Mouse (Mus musculus) lung, postnatal 14 days (tissue): Measurements from ENCODE around the gene Msh5.
A peak's percentile ranks its signal among the peaks of the same experiment; 100 is the strongest.

Source experiments
- DNase-seq: peaks from one replicate; pipeline ENCODE4 v3.0.0; 2021

Gene Msh5

DNA sequence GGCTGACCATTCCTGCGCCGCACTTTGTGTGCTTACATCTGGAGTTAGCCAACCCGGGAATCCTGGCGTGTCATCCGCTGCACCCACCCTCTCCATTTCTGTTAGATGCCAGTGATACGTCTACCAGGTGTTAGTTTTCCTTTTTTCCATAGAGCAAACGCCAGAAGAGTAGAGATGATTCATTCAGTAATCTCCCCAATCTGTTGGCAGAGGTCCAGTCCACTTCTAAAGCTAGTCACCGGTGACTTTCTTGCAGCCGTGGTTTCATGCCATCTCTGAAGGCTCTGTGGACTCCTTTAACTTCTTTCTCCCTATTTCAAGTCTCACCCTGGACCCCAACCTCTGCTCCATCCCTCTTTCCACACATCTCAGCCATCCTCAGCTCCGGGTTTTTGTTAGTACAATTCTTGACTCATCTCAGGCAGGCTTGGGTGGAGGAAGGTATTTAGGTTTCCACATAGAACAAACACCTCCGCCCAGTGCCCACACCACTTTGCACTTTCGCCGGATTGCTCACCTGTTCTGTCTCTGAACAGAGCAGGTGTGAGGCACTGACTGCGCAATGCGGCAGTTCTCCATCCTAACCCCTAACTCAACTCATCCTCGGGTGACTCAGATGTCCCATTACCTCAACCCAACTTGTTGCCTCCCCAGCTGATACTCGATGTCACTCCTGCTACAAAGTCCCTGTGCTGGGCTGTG is 21.8 kb upstream of the Msh5 start:
- no peak for DNase-seq

- no peak for DNase-seq
Measured at GRCm38 (mm10) chr17:35066084-35066483, 19.5 kb upstream of the Msh5 start, which contains the start of gene Mpig6b. Gene Mpig6b (minus strand): TSS chr17:35066184.

GRCm38 (mm10) chr17:35064951-35065947 is 18.7 kb upstream of the Msh5 start, which contains the start of gene Ly6g6c:
Gene Ly6g6c (plus strand): TSS chr17:35065388.
- peak; percentile 72 for DNase-seq

DNA sequence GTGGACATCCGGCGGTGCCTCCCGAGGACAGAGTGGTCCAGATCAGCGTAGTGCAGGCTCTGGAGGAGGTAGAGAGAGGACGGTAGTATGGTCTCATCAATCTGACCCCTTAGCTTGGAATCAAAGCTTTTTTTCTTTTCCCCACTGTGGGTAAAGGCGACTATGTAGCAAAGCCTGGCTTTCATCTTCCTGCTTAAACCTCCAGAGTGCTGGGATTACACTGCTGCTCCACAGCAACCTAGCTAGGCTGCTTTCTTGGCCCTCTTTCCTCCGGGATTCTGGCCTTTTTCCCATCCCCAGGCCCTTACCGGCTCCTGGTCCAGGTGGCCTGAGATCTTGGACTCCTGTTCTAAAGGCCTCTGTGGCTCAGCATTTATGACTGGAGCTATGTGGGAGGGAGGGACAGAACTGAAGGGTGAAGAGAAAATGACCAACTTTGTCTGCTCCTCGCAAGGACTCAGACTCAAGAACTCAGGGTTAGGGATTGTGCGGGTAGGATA is 17.9 kb upstream of the Msh5 start:
- no peak for DNase-seq

GRCm38 (mm10) chr17:35063466-35063865 is 16.9 kb upstream of the Msh5 start:
- DNase-seq, result no peak

DNA sequence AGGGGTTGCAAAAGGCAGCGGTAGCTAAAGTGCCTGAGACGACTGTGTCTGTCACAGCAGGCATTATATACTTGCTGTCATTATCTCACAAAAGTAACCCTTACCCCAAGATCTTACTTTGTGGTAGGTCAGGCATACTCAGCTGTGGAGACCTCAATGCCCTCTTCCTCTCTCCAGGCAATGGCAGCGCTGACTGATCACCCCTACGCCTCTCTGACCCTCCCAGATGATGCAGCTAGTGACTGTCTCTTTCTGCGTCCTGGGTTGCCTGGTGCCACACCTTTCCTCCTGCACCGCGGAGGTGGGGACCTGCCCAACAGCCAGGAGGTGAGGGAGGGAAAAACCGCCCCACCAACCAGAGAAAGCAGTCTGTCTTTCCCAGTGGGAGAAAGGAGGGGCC is 14.8 kb upstream of the Msh5 start:
- DNase-seq, result no peak

GRCm38 (mm10) chr17:35060737-35061297 is 14.3 kb upstream of the Msh5 start:
- peak; percentile 47 for DNase-seq

GRCm38 (mm10) chr17:35060071-35060470 is 13.5 kb upstream of the Msh5 start:
- DNase-seq, result no peak

DNA sequence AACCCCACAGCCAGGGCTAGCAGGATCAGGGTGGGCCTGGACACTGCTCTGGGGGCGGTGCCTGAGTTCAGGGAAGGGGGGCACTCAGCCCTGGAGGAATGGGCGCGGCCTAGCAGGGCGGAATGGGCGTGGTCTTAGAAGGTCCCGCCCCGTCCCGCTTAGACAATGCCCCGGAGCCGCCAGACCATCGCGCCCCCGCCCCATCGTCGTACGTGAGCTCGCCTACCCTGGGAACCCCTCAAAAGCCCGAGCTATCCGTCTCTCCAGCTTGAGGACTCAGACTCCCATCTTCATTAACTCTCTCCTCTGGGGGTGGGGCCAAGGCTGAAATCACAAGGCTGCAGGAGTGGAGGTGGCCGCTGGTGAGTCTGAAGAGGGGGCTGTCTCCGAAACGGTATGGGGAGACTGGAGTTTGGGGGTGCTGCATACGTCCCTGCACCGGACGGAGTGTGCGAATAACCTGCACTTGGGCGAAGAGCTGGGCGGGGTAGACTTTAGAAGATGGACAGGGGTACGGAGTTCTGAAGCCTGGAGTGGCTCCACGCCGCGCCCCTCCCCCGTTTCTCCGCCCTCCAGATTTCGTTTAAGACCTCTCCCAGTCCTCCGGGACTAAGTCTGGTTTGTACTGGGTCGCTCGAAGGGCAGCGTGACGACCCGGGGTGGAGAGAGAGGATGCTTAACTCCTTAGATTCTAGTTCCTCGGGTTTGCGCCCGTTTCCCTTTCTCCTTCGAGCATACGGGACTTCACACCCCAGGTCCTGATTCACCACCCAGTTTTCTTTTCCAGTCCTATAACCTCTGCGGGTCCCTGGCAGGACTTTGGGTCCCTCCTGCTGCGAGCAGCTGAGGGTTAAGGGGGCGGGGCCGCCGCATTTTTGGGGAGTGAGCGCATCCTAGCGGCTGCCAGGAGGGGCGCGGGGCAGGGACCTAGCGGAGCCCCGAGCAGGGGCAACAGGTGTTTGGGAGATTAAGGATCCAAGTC is 12.7 kb upstream of the Msh5 start, which contains the start of gene Ddah2:
Gene Ddah2 (plus strand): TSS at position 125 of the 982 bp plus-strand sequence.
- peak; percentile 96 for DNase-seq

- DNase-seq, result no peak
Measured at GRCm38 (mm10) chr17:35058316-35058715, 11.8 kb upstream of the Msh5 start.

- no peak for DNase-seq
Measured at GRCm38 (mm10) chr17:35057090-35057489, 10.5 kb upstream of the Msh5 start.

- no peak for DNase-seq
Measured at GRCm38 (mm10) chr17:35055691-35056495, 9.3 kb upstream of the Msh5 start.

DNA sequence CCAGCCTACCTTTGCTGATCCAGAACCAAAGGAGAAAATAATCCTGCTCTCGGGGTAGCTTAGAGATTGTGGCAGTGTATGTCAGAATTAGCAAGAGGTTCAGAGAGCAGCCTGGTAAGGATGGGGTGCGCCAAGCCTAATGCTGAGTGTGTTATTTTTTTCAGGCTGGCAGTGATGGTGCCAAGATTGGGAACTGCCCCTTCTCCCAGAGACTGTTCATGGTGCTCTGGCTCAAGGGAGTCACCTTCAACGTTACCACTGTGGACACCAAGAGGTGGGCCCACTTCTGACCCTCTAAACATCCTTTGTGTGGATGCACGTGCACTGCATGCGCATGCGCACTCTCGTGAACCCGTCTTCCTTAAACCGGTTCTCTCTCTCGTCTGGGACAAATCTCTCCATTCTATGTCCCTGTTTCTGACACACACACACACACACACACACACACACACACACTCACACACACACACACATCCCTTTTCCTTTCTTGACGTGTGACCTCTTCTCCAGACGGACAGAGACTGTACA is 5.8 kb upstream of the Msh5 start:
- DNase-seq, result no peak

GRCm38 (mm10) chr17:35051156-35052086 is 4.9 kb upstream of the Msh5 start:
- peak; percentile 76 for DNase-seq

GRCm38 (mm10) chr17:35050126-35050750 is 3.7 kb upstream of the Msh5 start:
- DNase-seq, result peak; percentile 84

DNA sequence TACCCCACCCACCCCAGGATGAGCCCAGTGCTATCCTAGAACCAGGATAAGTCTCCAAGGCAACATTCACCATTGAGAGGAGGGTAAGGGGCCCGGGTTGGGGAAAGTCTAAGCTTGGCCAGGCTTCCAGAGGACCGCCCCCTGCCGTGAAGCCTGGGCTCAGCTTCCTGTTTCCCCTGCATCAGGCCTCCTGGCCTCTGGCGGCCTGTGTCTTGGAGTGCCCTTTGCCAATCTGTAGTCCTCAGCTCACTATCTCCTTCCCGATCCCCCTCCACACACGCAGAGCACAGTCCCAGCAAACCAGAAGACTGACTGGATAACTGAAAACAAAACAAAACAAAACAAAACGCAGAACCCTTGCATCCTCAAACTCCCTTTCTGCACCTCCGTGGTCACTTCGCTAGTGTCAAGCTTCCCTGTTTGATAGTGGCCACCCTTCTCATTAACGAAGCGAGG is 3.0 kb upstream of the Msh5 start, which contains the start of gene Clic1:
Gene Clic1 (plus strand): TSS at position 406 of the 456 bp plus-strand sequence.
- peak; percentile 63 for DNase-seq

- no peak for DNase-seq
Measured at GRCm38 (mm10) chr17:35048932-35049440, 2.4 kb upstream of the Msh5 start.

- DNase-seq, result no peak
Measured at GRCm38 (mm10) chr17:35048149-35048931, 1.8 kb upstream of the Msh5 start.
